Mouse (Mus musculus) hindlimb bud, embryonic 11.5 days (tissue): ENCODE results near the gene Os9.
"Not testable (repeated sequence)": the region's sequence is repeated elsewhere in the genome, so short reads cannot be mapped to it uniquely, and the experiment has no call there.

Experiments
- DNase-seq: peaks from one replicate; pipeline ENCODE4 v3.0.0-alpha.2; 2012; ENCODE audit warnings: low read depth, low spot score; ENCODE audit errors: extremely low spot score

Os9 gene

DNA sequence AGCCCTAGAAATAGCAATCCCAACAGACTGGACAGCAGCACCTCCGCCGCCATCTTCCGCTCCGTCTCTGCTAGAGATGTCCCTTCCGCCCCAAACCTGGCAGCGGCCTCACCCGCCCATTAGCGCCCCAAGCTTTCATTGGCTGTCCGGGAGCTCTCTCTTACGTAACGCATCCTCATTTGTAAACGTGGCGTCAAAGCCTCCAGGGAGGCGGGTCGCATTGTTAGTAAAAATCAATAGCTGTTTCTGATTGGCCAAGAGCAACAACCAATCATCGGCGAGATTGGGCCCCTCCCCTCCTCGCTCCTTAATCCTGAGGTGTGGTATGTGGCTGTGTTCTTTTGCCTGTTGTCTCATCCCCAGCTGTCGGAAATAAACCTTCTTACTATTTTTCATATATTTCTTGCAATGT lies at the start of gene Os9:
TSS of gene Os9 (minus strand) at position 66 of the 412 bp plus-strand sequence.
- DNase-seq: peak; percentile 98

DNA sequence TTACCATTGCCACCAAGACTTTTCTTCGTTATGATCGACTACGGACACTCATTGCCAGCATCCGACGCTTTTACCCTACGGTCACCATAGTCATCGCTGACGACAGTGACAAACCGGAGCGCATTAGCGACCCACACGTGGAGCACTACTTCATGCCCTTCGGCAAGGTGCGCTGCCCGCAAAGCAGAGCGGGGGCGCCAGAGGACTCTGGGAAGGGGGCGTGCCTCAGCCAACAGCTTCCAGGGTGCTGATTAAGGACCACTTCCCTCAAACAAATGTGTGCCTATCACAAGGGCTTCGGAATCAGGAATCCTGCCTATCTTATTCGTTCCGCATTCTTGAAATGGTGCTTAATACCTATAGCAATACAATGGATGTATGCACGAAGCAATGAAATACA lies 49.1 kb upstream of the Os9 start:
- no peak for DNase-seq

DNA sequence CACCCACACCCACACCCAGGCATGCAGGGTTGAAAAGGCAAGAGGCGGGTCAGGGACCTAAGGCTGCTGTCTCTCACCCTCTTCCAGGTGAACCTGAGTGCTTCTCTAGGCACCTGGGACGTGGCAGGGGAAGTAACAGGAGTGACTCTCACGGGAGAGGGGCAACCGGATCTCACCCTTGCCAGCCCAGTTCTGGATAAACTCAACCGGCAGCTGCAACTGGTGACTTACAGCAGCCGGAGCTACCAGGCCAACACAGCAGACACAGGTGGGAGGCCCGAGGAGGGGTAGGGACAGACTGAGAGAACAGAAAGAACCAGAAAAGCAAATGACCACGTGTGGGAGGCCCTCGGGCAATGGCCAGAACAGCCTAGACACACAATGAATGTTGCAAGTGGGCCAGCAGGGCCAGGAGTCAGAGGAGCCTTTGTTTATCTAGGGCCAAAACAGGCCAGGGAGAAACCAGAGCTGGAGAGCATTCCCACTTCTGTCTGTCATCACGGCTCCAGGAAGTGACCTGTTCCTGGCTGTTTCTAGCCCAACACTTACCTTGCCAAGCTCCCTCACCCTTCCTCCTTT lies 46.8 kb upstream of the Os9 start:
- no peak for DNase-seq

DNA sequence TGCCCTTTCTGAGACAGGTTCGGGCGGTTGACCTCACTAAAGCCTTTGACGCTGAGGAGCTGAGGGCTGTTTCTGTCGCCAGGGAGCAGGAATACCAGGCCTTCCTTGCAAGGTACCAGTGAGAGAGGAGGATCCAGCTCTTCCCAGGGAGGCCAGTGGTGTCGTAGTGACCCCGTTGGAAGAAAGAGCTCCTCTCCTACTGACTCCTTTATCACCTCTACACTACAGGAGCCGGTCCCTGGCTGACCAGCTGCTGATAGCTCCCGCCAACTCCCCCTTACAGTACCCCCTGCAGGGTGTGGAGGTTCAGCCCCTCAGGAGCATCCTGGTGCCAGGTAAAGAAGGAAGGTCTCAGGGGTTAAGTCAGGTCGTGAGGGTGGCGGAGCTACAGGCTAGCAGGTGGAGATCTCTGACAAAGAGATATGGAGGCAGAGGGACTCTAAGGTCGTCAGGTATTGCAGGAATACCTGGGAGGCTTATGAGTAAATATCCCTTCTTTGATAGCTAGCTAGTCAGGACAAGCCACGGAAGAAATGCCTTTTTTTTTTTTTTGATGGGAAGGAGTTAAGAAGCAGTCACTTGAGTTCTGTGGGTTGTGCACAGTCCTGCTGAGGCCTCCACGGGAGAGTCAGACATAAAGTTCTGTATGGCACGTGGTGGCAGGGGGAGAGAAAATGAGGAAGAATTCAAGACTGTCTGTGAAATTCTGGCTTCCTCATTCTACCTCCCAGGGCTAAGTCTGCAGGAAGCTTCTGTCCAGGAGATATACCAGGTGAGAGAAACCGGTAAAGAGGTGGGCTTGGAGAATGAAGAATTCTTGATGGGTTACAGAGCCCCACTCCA lies 46.1 kb upstream of the Os9 start:
- no peak for DNase-seq

- DNase-seq: no peak
Measured at GRCm38 (mm10) chr10:127166404-127166715, 45.4 kb upstream of the Os9 start.

- DNase-seq: no peak
Measured at GRCm38 (mm10) chr10:127165654-127166403, 44.9 kb upstream of the Os9 start.

DNA sequence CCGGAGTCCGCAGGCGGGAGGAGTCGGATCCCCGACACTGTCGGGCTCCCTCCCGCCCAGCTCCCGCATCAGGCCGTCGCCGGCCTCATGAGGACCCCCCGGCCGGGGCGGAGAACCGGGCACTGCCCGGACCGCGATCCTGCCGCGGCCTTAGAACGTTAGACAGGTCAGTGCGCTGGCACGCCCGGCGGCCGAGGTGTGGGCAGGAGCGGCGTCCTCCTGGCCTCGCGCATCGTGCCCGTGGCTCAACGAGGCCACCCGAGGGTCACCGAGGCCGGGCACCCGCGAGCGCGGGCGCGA lies 44.4 kb upstream of the Os9 start:
- no peak for DNase-seq

- no peak for DNase-seq
Measured at GRCm38 (mm10) chr10:127164631-127165353, 43.9 kb upstream of the Os9 start, which contains the start of gene B4galnt1. TSS of gene B4galnt1 (plus strand) at chr10:127165225.

- no peak for DNase-seq
Measured at GRCm38 (mm10) chr10:127164190-127164589, 43.3 kb upstream of the Os9 start.

DNA sequence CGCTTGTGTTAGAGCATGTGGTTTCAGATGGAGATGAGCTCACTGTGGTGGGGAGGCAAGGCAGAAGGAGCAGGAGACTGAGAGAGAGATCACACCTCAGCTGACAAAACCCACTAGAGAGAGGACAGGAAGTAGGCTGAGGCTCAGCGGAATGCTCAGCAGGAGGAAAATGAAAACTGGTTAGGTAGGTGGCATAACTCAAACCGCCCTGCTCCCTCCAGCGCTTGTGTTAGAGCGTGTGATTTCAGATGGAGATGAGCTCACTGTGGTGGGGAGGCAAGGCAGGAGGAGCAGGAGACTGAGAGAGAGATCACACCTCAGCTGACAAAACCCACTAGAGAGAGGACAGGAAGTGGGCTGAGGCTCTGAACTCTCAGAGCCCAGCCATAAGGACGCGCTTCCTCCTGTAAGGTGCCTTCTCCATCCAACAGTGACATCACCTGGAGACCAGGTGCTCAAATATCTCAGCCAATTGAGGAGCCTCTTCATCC lies 41.9 kb upstream of the Os9 start:
- not testable (repeated sequence) for DNase-seq

GRCm38 (mm10) chr10:127160728-127161127 lies 39.8 kb upstream of the Os9 start:
- no peak for DNase-seq

DNA sequence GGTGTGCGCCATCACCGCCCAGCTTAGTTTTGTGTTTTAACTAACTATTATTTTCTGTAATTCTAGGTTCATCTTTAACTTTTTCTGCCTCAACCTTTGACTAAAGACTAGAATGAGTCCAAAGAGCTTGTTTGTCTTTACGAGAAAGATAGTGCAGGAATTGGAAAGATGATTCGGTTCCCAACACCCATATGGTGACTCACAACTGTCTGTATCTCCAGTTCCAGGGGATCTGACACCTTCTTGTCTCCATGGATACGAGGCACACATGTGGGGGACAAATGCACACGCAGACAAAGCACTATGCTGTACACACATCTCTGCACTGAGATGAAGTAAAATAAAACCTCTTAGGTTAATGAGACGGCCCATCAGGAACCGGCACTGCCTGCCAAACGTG lies 39.1 kb upstream of the Os9 start:
- no peak for DNase-seq

GRCm38 (mm10) chr10:127158471-127158870 lies 37.5 kb upstream of the Os9 start:
- DNase-seq: no peak

DNA sequence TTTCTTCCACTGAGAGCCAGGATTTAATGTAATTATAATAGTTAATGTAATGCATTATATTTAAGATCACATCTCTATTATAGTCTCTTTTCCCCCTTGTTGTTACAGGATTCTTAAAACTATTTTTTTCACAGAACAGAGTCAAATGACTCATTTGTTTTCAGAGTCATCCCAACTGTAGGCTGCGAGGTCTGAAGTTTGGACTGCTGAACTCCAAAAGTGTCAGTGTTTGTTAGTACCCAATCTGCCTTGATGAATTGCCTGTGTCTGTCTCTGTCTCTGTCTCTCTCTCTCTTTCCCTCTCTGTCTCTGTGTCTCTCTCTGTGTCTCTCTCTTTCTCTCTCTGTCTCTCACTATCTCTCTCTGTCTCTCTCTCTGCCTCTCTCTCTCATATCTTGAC lies 35.6 kb upstream of the Os9 start:
- DNase-seq: no peak

- no peak for DNase-seq
Measured at GRCm38 (mm10) chr10:127156089-127156488, 35.2 kb upstream of the Os9 start.

- no peak for DNase-seq
Measured at GRCm38 (mm10) chr10:127154652-127155051, 33.7 kb upstream of the Os9 start.

GRCm38 (mm10) chr10:127154241-127154640 lies 33.3 kb upstream of the Os9 start:
- DNase-seq: no peak

- DNase-seq: no peak
Measured at GRCm38 (mm10) chr10:127153323-127153722, 32.4 kb upstream of the Os9 start.

DNA sequence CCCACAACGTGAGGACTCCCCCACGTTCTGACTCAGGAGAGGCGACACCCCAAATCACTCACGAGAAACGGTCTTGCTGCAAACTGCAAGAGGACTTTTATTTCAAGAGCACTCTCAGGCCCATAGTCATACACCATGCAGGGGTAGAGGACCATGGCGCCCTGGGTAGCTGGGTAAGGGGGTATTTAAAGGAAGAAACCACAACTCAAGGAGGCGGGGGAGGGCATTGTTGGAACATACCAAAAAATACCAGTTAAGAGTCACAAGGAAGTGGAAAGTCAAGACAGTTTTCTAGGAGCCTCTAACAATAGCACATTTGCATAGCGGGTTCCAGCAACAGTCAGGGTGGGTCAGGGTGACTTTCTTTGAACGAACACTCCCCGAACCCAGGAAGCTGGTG lies 31.6 kb upstream of the Os9 start:
- not testable (repeated sequence) for DNase-seq

GRCm38 (mm10) chr10:127151233-127151632 lies 30.3 kb upstream of the Os9 start:
- DNase-seq: not testable (repeated sequence)

DNA sequence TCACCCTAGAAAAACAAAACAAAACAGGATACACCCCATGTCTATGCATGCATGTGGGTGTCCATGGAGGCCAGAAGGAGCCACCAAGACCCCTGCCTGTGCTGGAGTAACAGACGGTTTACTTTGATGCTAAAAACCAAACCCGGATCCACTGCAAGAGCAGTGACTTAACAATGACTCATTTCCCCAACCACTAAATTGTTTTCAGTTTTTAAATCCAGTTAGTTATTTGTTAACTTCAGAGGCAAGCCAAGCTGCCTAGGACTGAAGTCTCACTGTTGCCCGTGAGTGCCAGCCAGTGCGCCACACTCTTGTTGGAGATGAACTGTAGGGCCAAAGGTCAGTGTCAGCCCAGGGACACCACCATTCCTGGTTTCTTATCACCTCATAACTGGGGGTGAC lies 29.5 kb upstream of the Os9 start:
- DNase-seq: no peak
